Mouse (Mus musculus) G1E (cell line): ENCODE data around the gene Cenps.

Source experiments
- CTCF ChIP-seq: IDR thresholded peaks from 2 replicates; pipeline ENCODE4 v1.5.1; 2012; ENCODE audit warnings: low read depth, low read length, inconsistent platforms, mixed read lengths
- GATA1 ChIP-seq: IDR thresholded peaks from 2 replicates; pipeline ENCODE4 v1.6.1; 2012; ENCODE audit warnings: borderline replicate concordance, low read length, inconsistent platforms, mixed read lengths
- TAL1 ChIP-seq: conservative IDR thresholded peaks from 2 replicates; pipeline ENCODE4 v1.6.1; 2012; ENCODE audit warnings: low read depth, low read length, inconsistent platforms, mixed read lengths

- no peak for TF ChIP-seq CTCF
- no peak for TF ChIP-seq TAL1
- no peak for TF ChIP-seq GATA1
These were observed 21.8 kb upstream of the Cenps start for GRCm38 (mm10) chr4:149159203-149159602.
